Mouse (Mus musculus) G1E-ER4 (cell line): ENCODE measurements around the gene Mapkapk2. TPM values are rescaled to one million over a fixed set of nuclear protein-coding genes. Genes with fewer than 3 reads are reported as not detected.

ENCODE experiments used
- GATA1 ChIP-seq: IDR thresholded peaks from one replicate; pipeline ENCODE4 v1.8.0; 2012; ENCODE audit warnings: low read length, inconsistent platforms
- polyA plus RNA-seq: library from polyadenylated mRNA; stranded (reverse); fragments of >175 nt; gene quantifications from 2 replicates; pipeline ENCODE4 v1.2.3, GENCODE M21; 2012

Gene Mapkapk2
- polyA plus RNA-seq, 1 experiment: 39.9 TPM

DNA sequence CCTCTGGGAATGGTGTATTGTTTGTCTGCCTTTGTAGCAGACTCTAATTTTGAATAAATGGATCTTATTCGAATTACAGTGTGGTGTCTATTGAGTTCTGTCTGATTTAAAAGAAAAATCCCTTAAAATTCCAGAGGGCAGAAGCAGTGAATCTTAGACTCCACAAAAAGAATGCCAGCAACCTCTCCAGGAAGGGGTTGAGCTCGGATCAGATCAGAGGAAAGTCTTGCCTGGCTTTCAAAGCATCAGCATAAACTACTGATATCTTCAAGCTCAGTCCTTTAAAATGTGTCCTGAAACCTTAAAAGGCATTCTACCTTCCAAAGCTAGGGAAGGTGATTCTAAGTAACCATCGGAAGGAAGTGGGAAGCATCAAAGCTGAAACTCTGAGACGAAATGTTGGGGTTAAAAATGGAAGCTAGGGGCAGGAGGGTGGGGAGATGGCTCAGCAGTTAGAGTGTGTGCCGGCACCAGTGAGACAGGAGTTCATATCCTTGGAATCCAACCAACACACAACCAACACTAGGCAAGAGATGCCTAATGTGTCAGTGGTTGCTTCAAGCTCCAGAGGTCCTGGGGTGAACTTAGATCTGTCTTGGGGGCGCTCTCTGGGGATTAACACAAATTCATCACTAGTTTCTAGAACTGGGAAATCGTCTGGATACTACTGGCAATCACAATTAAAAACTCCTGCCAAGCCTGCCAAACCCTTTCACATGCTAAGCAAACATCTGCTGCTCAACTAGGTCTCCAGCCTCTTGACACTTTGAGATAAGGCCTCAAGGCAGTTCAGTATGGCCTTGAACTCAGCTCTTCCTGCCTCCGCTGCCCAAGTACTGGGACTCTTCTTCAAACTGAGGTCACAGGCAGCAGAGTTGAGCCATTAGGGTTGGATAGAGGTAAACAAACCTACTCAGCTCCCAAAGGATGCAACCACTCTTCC lies 72.5 kb downstream of the Mapkapk2 start:
- TF ChIP-seq GATA1: no peak

GRCm38 (mm10) chr1:131022591-131023249 lies 74.9 kb downstream of the Mapkapk2 start:
- no peak for TF ChIP-seq GATA1

DNA sequence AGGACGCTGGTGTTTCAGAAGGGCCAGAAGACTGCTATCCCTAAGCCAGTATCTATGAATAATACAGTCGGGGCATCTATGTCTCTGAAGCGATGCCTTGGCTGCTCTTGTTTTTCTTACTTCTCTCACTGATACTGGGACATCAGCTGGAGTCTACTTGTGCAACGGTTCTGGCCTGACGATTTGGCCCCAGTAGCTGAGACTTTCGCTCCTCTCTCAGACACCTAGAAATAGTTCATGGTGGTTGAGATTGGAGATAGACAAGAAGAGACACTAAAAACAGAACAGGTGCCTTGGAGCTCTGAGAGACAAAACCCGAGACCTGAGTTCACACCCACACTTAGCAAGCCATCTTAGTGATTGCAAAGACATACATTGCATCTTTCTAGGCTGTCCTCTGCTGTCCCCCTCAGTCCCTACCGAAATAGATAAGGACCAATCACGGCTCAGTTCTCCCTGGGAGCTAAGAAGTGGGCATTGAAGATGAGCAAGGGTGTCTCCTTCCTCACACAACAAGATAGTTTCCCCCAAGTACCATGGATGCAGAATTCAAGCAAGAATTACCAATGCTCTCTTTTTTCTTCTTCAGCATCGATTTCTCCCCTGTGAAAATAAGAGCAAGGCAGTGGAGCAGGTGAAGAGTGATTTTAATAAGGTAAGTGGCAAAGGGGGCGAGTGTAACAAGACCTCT lies 75.6 kb downstream of the Mapkapk2 start:
- no peak for TF ChIP-seq GATA1

- TF ChIP-seq GATA1: no peak
These were observed 76.2 kb downstream of the Mapkapk2 start for GRCm38 (mm10) chr1:131021438-131021837.

- TF ChIP-seq GATA1: no peak
These were observed 77.0 kb downstream of the Mapkapk2 start for GRCm38 (mm10) chr1:131020425-131021310.

GRCm38 (mm10) chr1:131019492-131020098 lies 78.0 kb downstream of the Mapkapk2 start, which contains the start of gene Il10:
Gene Il10 (plus strand): TSS chr1:131019845.
- no peak for TF ChIP-seq GATA1

DNA sequence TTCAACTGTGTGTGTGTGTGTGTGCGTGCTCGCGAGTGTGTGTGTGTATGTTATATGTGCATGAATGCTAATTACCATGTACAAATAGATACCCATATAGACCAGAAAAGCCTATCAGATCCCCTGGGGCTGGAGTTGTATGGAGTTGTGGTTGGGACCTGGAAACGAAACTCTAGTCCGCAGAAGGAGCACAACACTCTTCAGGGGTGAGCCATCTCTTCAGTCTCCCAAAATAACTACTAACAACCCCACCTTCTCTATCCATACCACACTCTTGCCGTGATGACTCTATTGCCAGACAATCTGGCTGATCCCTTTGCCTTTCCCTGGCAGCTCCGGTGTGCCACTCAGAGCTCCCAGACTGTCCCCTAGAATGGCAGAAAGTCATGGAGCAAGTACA lies 81.7 kb downstream of the Mapkapk2 start:
- no peak for TF ChIP-seq GATA1

DNA sequence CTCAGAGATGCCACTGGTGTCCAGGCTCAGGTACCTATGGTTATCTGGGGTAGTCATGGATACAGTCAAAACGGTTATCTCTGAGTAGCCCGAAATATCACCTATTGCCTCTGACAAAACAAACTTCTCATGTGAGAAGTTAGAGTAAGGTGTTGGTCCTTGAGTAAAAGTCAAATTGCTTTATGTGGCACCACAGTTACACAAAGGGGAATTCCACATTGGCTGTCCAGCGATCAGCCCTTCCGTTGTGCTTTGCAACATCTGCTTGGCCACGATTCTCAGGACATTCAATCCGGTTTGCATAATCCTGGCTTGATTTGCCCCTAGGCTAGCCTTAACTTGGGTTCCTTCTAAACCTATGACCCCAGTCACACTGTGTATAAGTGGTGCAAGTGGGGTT lies 82.3 kb downstream of the Mapkapk2 start:
- no peak for TF ChIP-seq GATA1

GRCm38 (mm10) chr1:131013926-131014325 lies 83.7 kb downstream of the Mapkapk2 start:
- TF ChIP-seq GATA1: no peak

DNA sequence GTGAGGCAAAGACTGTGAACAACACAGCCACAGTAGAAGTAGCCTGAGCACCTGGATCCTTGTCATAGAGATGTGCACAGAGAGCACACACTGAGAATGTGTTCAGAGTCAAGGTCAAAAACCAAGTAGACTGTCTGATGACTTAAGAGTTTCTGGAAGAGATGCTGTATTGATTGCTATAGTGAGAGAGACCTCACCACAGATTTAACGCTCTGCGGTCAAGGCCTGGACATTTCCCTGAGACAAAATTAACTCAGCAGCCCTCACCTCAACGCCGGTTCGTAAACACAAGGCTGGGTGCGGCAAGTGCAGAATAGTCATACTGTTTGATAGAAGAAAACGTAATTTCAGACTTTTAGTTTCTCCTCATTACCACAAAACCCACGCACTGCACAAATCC lies 85.1 kb downstream of the Mapkapk2 start:
- no peak for TF ChIP-seq GATA1

- no peak for TF ChIP-seq GATA1
These were observed 87.1 kb downstream of the Mapkapk2 start for GRCm38 (mm10) chr1:131010201-131011153.

DNA sequence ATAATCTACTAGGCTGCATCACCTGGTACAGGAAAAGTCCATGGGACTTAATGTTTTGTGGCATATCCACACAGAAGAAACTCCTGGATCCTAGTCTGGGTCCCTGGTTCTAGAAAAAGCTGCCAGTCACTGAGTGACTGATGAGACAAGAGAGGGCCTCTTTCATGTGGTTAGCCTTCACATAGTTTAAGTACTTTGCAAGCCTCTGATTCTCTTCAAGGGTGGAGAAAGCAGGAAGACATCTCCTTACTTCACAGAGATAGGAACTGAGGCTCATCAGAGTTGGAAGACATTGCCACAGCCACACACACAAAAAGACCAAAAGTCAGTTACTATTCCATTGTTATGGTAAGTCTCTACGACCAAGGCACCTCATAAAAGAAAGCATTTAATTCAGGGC lies 91.6 kb downstream of the Mapkapk2 start:
- TF ChIP-seq GATA1: no peak

Other genes starting within 250 kb of the Mapkapk2 start
- gene Fcmr, start 232.2 kb downstream of the Mapkapk2 start, polyA plus RNA-seq: not detected in 2 replicates
- gene Il24, start 210.4 kb downstream of the Mapkapk2 start, polyA plus RNA-seq: not detected in 2 replicates
- gene Il20, start 186.4 kb downstream of the Mapkapk2 start, polyA plus RNA-seq: not detected in 2 replicates
- gene Il19, start 157.7 kb downstream of the Mapkapk2 start, polyA plus RNA-seq: not detected in 2 replicates
- gene Il10, start 78.0 kb downstream of the Mapkapk2 start, polyA plus RNA-seq: not detected in 2 replicates
- gene Dyrk3, start 40.5 kb upstream of the Mapkapk2 start, polyA plus RNA-seq: 26.5 and 36.1 TPM in 2 replicates
- gene Eif2d, start 55.4 kb upstream of the Mapkapk2 start, polyA plus RNA-seq: 47.1 and 57.8 TPM in 2 replicates
- gene Rassf5, start 147.4 kb upstream of the Mapkapk2 start, polyA plus RNA-seq: not detected in 2 replicates
- gene Ikbke, start 181.8 kb upstream of the Mapkapk2 start, polyA plus RNA-seq: 0.31 and 0.37 TPM in 2 replicates